Mouse (Mus musculus) thymus, adult 2 months (tissue): ENCODE measurements around the gene Cbx6.

Experiments
- CTCF ChIP-seq: fragments of 200-500 bp; IDR thresholded peaks from 2 replicates; pipeline ENCODE4 v1.5.1; 2012; ENCODE audit warnings: mild to moderate bottlenecking, control low read depth, low read length, moderate library complexity, borderline replicate concordance; ENCODE audit not compliant: control insufficient read depth, poor library complexity, insufficient read depth; ENCODE audit errors: extremely low read depth
- POLR2A ChIP-seq: fragments of 200-500 bp; IDR thresholded peaks from 2 replicates; pipeline ENCODE4 v1.6.1; 2012; ENCODE audit warnings: mild to moderate bottlenecking, low read length, control low read depth, moderate library complexity; ENCODE audit not compliant: control insufficient read depth, poor library complexity, insufficient read depth; ENCODE audit errors: extremely low read depth

GRCm38 (mm10) chr15:79792455-79792854 is 42.0 kb downstream of the Cbx6 start:
- TF ChIP-seq CTCF (no peak), POLR2A (no peak)
